Mouse (Mus musculus): Measurements from ENCODE around the gene Lgr6. TPM values are rescaled to one million over a fixed set of nuclear protein-coding genes. Genes with fewer than 3 reads are reported as not detected.

Lgr6 gene
- polyA plus RNA-seq, 1 experiment from 2014 or later = 1.4 TPM

GRCm38 (mm10) chr1:135021936-135022335, 83.1 kb downstream of the Lgr6 start:
- Histone ChIP-seq H3K4me1 (replicated peaks) (peaks cover 23% of the 10 kb centered on the region), H3K27ac (replicated peaks) (no peak overlapping the region), H3K9me3 (no peaks in the 10 kb centered on the region), H3K27me3 (no peaks in the 10 kb centered on the region), H3K4me3 (no peak overlapping the region), H3K9ac (no peak overlapping the region), H3K4me2 (no peak overlapping the region), H3K36me3 (no peaks in the 10 kb centered on the region)
- ATAC-seq (ENCODE audit: low FRiP score, low read depth) = no peak
- WGBS = 83% methylated on average over 5 of the region's 5 CpGs

GRCm38 (mm10) chr1:135020970-135021369, 84.1 kb downstream of the Lgr6 start:
- no peaks in the 10 kb centered on the region for H3K27me3 ChIP-seq
- H3K9me3 ChIP-seq = no peaks in the 10 kb centered on the region
- no peak overlapping the region for H3K4me3 ChIP-seq
- ATAC-seq (ENCODE audit: low FRiP score, low read depth) = peak; percentile 40; the same call in 1 of the 2 replicates
- no peak overlapping the region for H3K4me2 ChIP-seq
- no peak overlapping the region for H3K9ac ChIP-seq
- peaks cover 23% of the 10 kb centered on the region for H3K4me1 ChIP-seq (replicated peaks)
- WGBS = 16% methylated on average over 5 of the region's 5 CpGs
- no peaks in the 10 kb centered on the region for H3K36me3 ChIP-seq
- H3K27ac ChIP-seq (replicated peaks) = no peak overlapping the region

- Histone ChIP-seq H3K4me3 (no peak overlapping the region), H3K27ac (replicated peaks) (no peak overlapping the region), H3K9ac (no peak overlapping the region), H3K4me1 (replicated peaks) (peaks cover 23% of the 10 kb centered on the region), H3K27me3 (no peaks in the 10 kb centered on the region), H3K36me3 (no peaks in the 10 kb centered on the region), H3K4me2 (no peak overlapping the region), H3K9me3 (no peaks in the 10 kb centered on the region)
- ATAC-seq (ENCODE audit: low FRiP score, low read depth) = no peak
- 80% methylated on average over 5 of the region's 5 CpGs for whole genome bisulfite sequencing
Observed at GRCm38 (mm10) chr1:135020281-135020940, 84.7 kb downstream of the Lgr6 start.

GRCm38 (mm10) chr1:135019775-135020167, 85.3 kb downstream of the Lgr6 start:
- peaks cover 27% of the 10 kb centered on the region for H3K4me1 ChIP-seq (replicated peaks)
- no peaks in the 10 kb centered on the region for H3K9me3 ChIP-seq
- H3K27ac ChIP-seq (replicated peaks) = no peak overlapping the region
- H3K4me3 ChIP-seq = no peak overlapping the region
- ATAC-seq (ENCODE audit: low FRiP score, low read depth) = no peak
- 70% methylated on average over 4 of the region's 4 CpGs for WGBS
- H3K4me2 ChIP-seq = no peak overlapping the region
- no peak overlapping the region for H3K9ac ChIP-seq
- no peaks in the 10 kb centered on the region for H3K27me3 ChIP-seq
- no peaks in the 10 kb centered on the region for H3K36me3 ChIP-seq

- no peaks in the 10 kb centered on the region for H3K27me3 ChIP-seq
- peaks cover 28% of the 10 kb centered on the region for H3K4me1 ChIP-seq (replicated peaks)
- peak overlapping the region; percentile 13; the same call in 1 of the 2 replicates for H3K4me2 ChIP-seq
- H3K9ac ChIP-seq = no peak overlapping the region
- WGBS = 19% methylated on average over 13 of the region's 13 CpGs
- 0 out of 2 replicates have a peak, but pooled peaks have one; percentile 42 for ATAC-seq (ENCODE audit: low FRiP score, low read depth)
- no peaks in the 10 kb centered on the region for H3K36me3 ChIP-seq
- no peaks in the 10 kb centered on the region for H3K9me3 ChIP-seq
- H3K4me3 ChIP-seq = no peak overlapping the region
- H3K27ac ChIP-seq (replicated peaks) = no peak overlapping the region
Observed at GRCm38 (mm10) chr1:135019087-135019774, 85.8 kb downstream of the Lgr6 start.

GRCm38 (mm10) chr1:135017656-135018015, 87.4 kb downstream of the Lgr6 start:
- Histone ChIP-seq H3K4me3 (no peak overlapping the region), H3K27me3 (no peaks in the 10 kb centered on the region), H3K9ac (no peak overlapping the region), H3K4me2 (no peak overlapping the region), H3K27ac (replicated peaks) (no peak overlapping the region), H3K36me3 (no peaks in the 10 kb centered on the region), H3K4me1 (replicated peaks) (peaks cover 28% of the 10 kb centered on the region), H3K9me3 (no peaks in the 10 kb centered on the region)
- ATAC-seq (ENCODE audit: low FRiP score, low read depth) = no peak
- 90% methylated on average over 2 of the region's 2 CpGs for WGBS

- Histone ChIP-seq H3K4me2 (no peak overlapping the region), H3K9me3 (no peaks in the 10 kb centered on the region), H3K4me1 (replicated peaks) (peaks cover 28% of the 10 kb centered on the region), H3K36me3 (no peaks in the 10 kb centered on the region), H3K27me3 (no peaks in the 10 kb centered on the region), H3K27ac (replicated peaks) (no peak overlapping the region), H3K9ac (no peak overlapping the region), H3K4me3 (no peak overlapping the region)
- ATAC-seq (ENCODE audit: low FRiP score, low read depth) = no peak
- WGBS = 85% methylated on average over 10 of the region's 10 CpGs
Observed at GRCm38 (mm10) chr1:135016907-135017655, 88.0 kb downstream of the Lgr6 start.

GRCm38 (mm10) chr1:135014921-135015445, 90.1 kb downstream of the Lgr6 start:
- Histone ChIP-seq H3K36me3 (no peaks in the 10 kb centered on the region), H3K4me1 (replicated peaks) (peaks cover 18% of the 10 kb centered on the region), H3K4me2 (no peak overlapping the region), H3K27ac (replicated peaks) (no peak overlapping the region), H3K4me3 (no peak overlapping the region), H3K9me3 (no peaks in the 10 kb centered on the region), H3K27me3 (no peaks in the 10 kb centered on the region), H3K9ac (no peak overlapping the region)
- ATAC-seq (ENCODE audit: low FRiP score, low read depth) = no peak
- WGBS = 18% methylated on average over 10 of the region's 10 CpGs

- H3K9me3 ChIP-seq = no peaks in the 10 kb centered on the region
- no peak for ATAC-seq (ENCODE audit: low FRiP score, low read depth)
- no peak overlapping the region for H3K4me3 ChIP-seq
- H3K4me1 ChIP-seq (replicated peaks) = peaks cover 5% of the 10 kb centered on the region; the same call in 1 of the 2 replicates
- H3K36me3 ChIP-seq = no peaks in the 10 kb centered on the region
- no peak overlapping the region for H3K9ac ChIP-seq
- no peaks in the 10 kb centered on the region for H3K27me3 ChIP-seq
- WGBS = 79% methylated on average over 9 of the region's 9 CpGs
- H3K4me2 ChIP-seq = no peak overlapping the region
- H3K27ac ChIP-seq (replicated peaks) = no peak overlapping the region
Observed at GRCm38 (mm10) chr1:135012472-135012871, 92.6 kb downstream of the Lgr6 start.

GRCm38 (mm10) chr1:135011912-135012311, 93.2 kb downstream of the Lgr6 start:
- WGBS = 87% methylated on average over 5 of the region's 5 CpGs
- no peaks in the 10 kb centered on the region for H3K36me3 ChIP-seq
- no peak for ATAC-seq (ENCODE audit: low FRiP score, low read depth)
- H3K4me2 ChIP-seq = no peak overlapping the region
- no peaks in the 10 kb centered on the region for H3K9me3 ChIP-seq
- no peak overlapping the region for H3K9ac ChIP-seq
- H3K4me1 ChIP-seq (replicated peaks) = peaks cover 5% of the 10 kb centered on the region; the same call in 1 of the 2 replicates
- no peaks in the 10 kb centered on the region for H3K27me3 ChIP-seq
- H3K27ac ChIP-seq (replicated peaks) = no peak overlapping the region
- no peak overlapping the region for H3K4me3 ChIP-seq

- WGBS = 85% methylated on average over 3 of the region's 3 CpGs
- Histone ChIP-seq H3K9me3 (no peaks in the 10 kb centered on the region), H3K36me3 (no peaks in the 10 kb centered on the region), H3K27ac (replicated peaks) (no peak overlapping the region), H3K4me1 (replicated peaks) (peaks cover 2% of the 10 kb centered on the region; the same call in 1 of the 2 replicates), H3K27me3 (no peaks in the 10 kb centered on the region), H3K4me2 (no peak overlapping the region), H3K4me3 (no peak overlapping the region), H3K9ac (no peak overlapping the region)
- no peak for ATAC-seq (ENCODE audit: low FRiP score, low read depth)
Observed at GRCm38 (mm10) chr1:135009833-135010232, 95.2 kb downstream of the Lgr6 start.

- 52% methylated on average over 7 of the region's 7 CpGs for WGBS
- no peak for ATAC-seq (ENCODE audit: low FRiP score, low read depth)
Observed at GRCm38 (mm10) chr1:135005696-135006095, 99.4 kb downstream of the Lgr6 start.

More at GRCm38 (mm10) chr1:135005696-135006095, 99.4 kb downstream of the Lgr6 start:
- H3K36me3 ChIP-seq = no peaks in the 10 kb centered on the region
- no peaks in the 10 kb centered on the region for H3K9me3 ChIP-seq
- no peak overlapping the region for H3K4me2 ChIP-seq
- no peaks in the 10 kb centered on the region for H3K4me1 ChIP-seq (replicated peaks)
- H3K27me3 ChIP-seq = no peaks in the 10 kb centered on the region
- no peak overlapping the region for H3K27ac ChIP-seq (replicated peaks)
- no peak overlapping the region for H3K4me3 ChIP-seq
- no peak overlapping the region for H3K9ac ChIP-seq
